Mouse (Mus musculus): ENCODE results near the gene Il10. TPM values are rescaled to one million over a fixed set of nuclear protein-coding genes. Genes with fewer than 3 reads are reported as not detected.

Gene Il10
- total and polyA plus RNA-seq, 3 experiments: not detected

Other genes starting within 250 kb of the Il10 start
- gene Fcamr, start 218.9 kb upstream of the Il10 start, total RNA-seq (2021): under 1 TPM in 1 of 2 experiments, not detected in 1; 0.17 TPM
- gene Fcamr, start 218.9 kb upstream of the Il10 start, polyA plus RNA-seq (2012; rRNA removed): not detected in 2 replicates
- 1 to 10 TPM in 1 of 2 experiments, under 1 TPM in 1; 0.14 to 3.2 TPM for gene Pigr, start 193.2 kb upstream of the Il10 start, total RNA-seq (2021)
- gene Pigr, start 193.2 kb upstream of the Il10 start, polyA plus RNA-seq (2012; rRNA removed): 0.07 TPM in 2 replicates
- gene Fcmr, start 154.2 kb upstream of the Il10 start, total RNA-seq (2021): 1 to 10 TPM in 1 of 2 experiments, not detected in 1; 1.0 TPM
- gene Fcmr, start 154.2 kb upstream of the Il10 start, polyA plus RNA-seq (2012; rRNA removed): 0.41 and 1.4 TPM in 2 replicates
- gene Il24, start 132.4 kb upstream of the Il10 start, total RNA-seq (2021): not detected
- not detected in 2 replicates for gene Il24, start 132.4 kb upstream of the Il10 start, polyA plus RNA-seq (2012; rRNA removed)
- not detected for gene Il20, start 108.4 kb upstream of the Il10 start, total RNA-seq (2021)
- gene Il20, start 108.4 kb upstream of the Il10 start, polyA plus RNA-seq (2012; rRNA removed): not detected in 2 replicates
- not detected for gene Il19, start 79.7 kb upstream of the Il10 start, total RNA-seq (2021)
- not detected in 2 replicates for gene Il19, start 79.7 kb upstream of the Il10 start, polyA plus RNA-seq (2012; rRNA removed)
- gene Mapkapk2, start 78.0 kb downstream of the Il10 start, total RNA-seq (2021): 100 to 1,000 TPM; 161 to 176 TPM
- gene Mapkapk2, start 78.0 kb downstream of the Il10 start, polyA plus RNA-seq (2012; rRNA removed): 130 and 132 TPM in 2 replicates
- gene Dyrk3, start 118.5 kb downstream of the Il10 start, total RNA-seq (2021): 1 to 10 TPM; 5.6 to 7.3 TPM
- gene Dyrk3, start 118.5 kb downstream of the Il10 start, polyA plus RNA-seq (2012; rRNA removed): 2.3 and 3.2 TPM in 2 replicates
- gene Eif2d, start 133.3 kb downstream of the Il10 start, total RNA-seq (2021): 10 to 100 TPM; 40.0 to 41.8 TPM
- gene Eif2d, start 133.3 kb downstream of the Il10 start, polyA plus RNA-seq (2012; rRNA removed): 27.5 and 29.7 TPM in 2 replicates
- 10 to 100 TPM in 1 of 2 experiments, 1 to 10 TPM in 1; 8.6 to 13.0 TPM for gene Rassf5, start 225.4 kb downstream of the Il10 start, total RNA-seq (2021)
- 25.7 and 39.3 TPM in 2 replicates for gene Rassf5, start 225.4 kb downstream of the Il10 start, polyA plus RNA-seq (2012; rRNA removed)

All from adrenal gland, adult 2 months (tissue).